Mouse (Mus musculus): ENCODE data around the gene Smim10l2a.
"Not testable (repeated sequence)": the region's sequence is repeated elsewhere in the genome, so short reads cannot be mapped to it uniquely, and the experiment has no call there.

Smim10l2a gene

DNA sequence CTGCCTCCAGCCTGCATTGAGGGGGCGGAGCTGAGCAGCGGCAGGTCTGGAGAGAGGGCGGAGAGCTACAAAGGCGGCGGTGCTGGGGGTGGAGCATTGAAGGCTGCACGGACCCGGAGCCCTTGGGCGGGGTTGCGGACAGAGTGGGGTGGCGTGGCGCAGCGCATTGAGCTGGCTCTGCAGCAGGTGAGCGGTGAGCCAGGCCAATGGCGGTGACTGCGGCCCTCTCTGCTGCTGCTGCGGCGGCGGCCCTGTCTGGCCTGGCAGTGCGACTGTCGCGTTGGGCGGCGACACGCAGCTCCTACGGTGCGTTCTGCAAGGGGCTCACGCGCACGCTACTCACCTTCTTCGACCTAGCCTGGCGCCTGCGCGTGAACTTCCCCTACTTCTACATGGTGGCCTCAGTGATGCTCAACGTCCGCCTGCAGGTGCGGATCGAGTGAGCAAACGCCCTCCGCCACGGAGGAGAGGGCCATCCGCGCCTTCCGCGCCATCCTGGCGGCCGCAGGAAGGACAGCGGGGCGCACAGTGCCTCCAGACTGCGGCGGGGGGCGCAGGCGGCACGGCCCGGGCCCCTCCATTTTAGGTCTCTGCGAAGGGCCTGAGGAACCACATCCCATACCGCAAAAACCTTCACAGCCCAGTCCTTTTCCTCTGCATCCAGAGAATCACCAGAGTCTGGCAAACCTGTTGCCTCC lies at the start of gene Smim10l2a:
Gene Smim10l2a, plus strand, starts transcription at position 156 of the 698 bp plus-strand sequence.
- DNase-seq (ENCODE audit: low spot score), result not testable (repeated sequence)

DNA sequence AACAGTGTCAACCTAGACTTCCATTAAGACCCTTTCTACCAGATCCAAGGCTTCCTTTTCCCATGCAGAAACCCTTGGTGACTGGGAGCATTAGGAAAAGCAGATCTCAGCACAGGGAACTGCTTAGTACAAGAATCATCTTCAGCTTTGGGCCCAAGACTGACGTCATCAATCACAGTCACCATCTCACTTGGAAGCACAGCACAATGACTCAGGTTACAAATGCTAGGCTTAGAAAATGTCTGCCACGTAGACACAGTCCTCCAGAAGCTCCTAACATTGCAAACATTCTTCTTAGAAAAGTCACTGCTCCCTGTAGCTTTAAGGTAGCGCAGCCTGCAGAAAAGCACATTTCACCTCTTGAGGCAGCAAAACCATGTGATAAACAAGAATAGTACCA lies 42.3 kb upstream of the Smim10l2a start:
- no peak for DNase-seq (ENCODE audit: low spot score)

- DNase-seq (ENCODE audit: low spot score), result no peak
Observed at GRCm38 (mm10) chrX:56340305-56340704, 34.1 kb upstream of the Smim10l2a start.

GRCm38 (mm10) chrX:56342921-56343320 lies 31.5 kb upstream of the Smim10l2a start:
- DNase-seq (ENCODE audit: low spot score), result no peak

GRCm38 (mm10) chrX:56346176-56346931 lies 28.0 kb upstream of the Smim10l2a start, which contains the start of gene Zfp449:
Gene Zfp449 (plus strand): TSS chrX:56346400.
- DNase-seq (ENCODE audit: low spot score), result peak; percentile 28

- DNase-seq (ENCODE audit: low spot score), result no peak
Observed at GRCm38 (mm10) chrX:56346932-56347253, 27.5 kb upstream of the Smim10l2a start.

- no peak for DNase-seq (ENCODE audit: low spot score)
Observed at GRCm38 (mm10) chrX:56380852-56381251, 6.5 kb downstream of the Smim10l2a start.

DNA sequence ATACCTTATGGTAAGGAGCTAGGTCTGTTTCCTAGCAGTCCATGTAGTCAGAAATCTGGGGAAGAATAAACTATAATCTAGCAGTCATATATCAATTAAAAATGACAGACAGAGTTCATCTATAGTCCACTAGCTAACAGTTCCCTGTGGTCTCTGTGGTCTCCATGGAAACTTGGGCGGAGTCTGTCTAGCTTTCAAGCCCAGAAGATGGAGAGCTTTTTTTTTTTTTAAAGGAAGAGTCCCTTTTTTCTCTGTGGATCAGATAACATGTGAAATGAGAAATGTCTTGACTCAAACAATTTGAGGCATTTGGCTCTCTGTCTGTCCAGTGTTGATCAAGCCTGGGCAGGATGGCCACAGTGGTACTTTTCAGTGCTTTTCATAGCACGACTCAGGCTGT lies 9.8 kb downstream of the Smim10l2a start:
- no peak for DNase-seq (ENCODE audit: low spot score)

DNA sequence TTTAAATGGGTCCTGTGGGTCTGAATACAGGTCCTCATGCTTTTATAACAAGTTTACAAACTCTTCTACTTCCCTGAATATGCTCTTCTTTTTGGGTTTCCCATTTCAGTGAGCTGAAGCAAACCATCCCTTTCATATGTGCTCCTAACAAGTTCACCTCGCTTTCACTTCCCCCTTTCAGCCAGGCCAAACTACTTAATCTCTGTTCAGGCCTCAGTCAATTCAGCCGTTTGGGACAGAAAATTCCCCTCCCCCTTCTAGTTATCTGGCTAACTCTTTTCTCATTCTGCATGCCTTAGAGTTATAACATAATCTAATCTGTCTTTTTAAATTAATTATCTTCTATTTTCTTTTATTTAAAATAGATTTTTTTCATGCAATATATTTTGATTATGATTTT lies 30.3 kb downstream of the Smim10l2a start:
- DNase-seq (ENCODE audit: low spot score), result no peak

DNA sequence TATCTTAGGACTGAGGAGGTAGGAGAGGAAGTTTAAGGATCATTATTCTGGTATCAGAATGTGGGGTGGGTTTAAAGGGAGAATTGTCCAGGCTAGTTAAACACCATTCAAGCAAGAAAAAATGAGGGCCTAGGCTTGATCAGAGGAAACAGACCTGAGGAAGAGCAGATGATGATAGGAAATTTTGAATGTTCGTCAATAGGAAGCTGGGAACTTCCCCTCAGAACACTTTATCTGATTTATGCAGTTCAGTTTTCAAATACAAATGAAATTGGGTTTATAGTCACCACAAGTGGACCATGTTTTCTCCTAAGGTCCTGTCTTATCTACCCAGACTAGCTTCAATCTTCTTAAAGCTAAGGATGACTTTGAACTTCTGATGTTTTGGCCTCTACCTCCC lies 31.1 kb downstream of the Smim10l2a start:
- no peak for DNase-seq (ENCODE audit: low spot score)

- DNase-seq (ENCODE audit: low spot score), result no peak
Observed at GRCm38 (mm10) chrX:56406128-56406527, 31.7 kb downstream of the Smim10l2a start.

- DNase-seq (ENCODE audit: low spot score), result no peak
Observed at GRCm38 (mm10) chrX:56416277-56416676, 41.9 kb downstream of the Smim10l2a start.

- no peak for DNase-seq (ENCODE audit: low spot score)
Observed at GRCm38 (mm10) chrX:56417541-56417940, 43.2 kb downstream of the Smim10l2a start.
